Mouse (Mus musculus): ENCODE data around the gene St7l.

St7l gene

DNA sequence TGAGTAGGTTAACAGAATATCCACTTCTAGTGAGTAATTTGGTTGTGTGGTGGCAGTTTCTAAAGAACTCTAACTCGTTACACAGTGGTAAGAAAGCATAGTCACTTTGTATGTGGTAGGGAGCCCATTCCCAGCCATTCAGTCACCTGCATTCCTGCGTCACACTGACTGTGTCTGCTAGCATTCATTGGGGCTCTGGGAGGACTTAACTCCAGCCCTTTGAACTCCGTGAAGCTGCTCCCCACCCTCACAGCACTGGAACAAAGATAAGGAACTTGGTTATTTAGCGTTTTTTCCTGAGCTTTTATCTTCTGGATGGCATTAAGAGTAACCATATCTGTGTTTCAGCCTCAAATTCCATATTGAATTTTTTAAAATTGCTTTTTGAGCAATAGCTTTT lies 74.5 kb downstream of the St7l start:
- no peaks in the 10 kb centered on the region for H3K36me3 ChIP-seq (ENCODE audit: control insufficient read depth, insufficient read depth, low read length, poor library complexity, severe bottlenecking)
- H3K27me3 ChIP-seq (ENCODE audit: control insufficient read depth, insufficient read depth, low read length, poor library complexity, severe bottlenecking) = no peaks in the 10 kb centered on the region
- DNase-seq (ENCODE audit: low read depth, low spot score) = no peak

GRCm38 (mm10) chr3:104940691-104941090 lies 76.9 kb downstream of the St7l start:
- Histone ChIP-seq H3K27me3 (ENCODE audit: control insufficient read depth, insufficient read depth, low read length, poor library complexity, severe bottlenecking) (no peaks in the 10 kb centered on the region), H3K36me3 (ENCODE audit: control insufficient read depth, insufficient read depth, low read length, poor library complexity, severe bottlenecking) (no peaks in the 10 kb centered on the region)
- no peak for DNase-seq (ENCODE audit: low read depth, low spot score)

GRCm38 (mm10) chr3:104942682-104943081 lies 78.9 kb downstream of the St7l start:
- DNase-seq (ENCODE audit: low read depth, low spot score) = no peak
- Histone ChIP-seq H3K36me3 (ENCODE audit: control insufficient read depth, insufficient read depth, low read length, poor library complexity, severe bottlenecking) (no peaks in the 10 kb centered on the region), H3K27me3 (ENCODE audit: control insufficient read depth, insufficient read depth, low read length, poor library complexity, severe bottlenecking) (no peaks in the 10 kb centered on the region)

DNA sequence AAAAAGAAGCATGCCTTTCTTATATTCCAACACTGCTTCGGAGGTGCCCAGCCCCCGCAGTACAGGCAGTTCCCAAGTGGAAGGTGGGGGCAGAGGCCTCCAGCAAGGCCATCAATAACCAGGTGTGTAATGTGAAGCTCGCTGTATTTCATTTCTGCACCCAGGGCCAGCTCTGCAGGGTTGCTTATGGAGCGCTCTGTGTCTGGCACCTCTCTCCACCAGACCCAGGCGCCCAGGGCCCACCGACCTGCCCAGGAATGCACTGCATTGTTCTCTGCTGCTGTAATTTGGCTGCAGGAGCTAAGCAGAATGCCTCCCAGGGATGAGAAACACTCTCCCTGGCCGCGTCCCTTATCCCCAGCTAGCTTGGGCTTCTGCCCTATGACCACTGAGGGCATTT lies 79.5 kb downstream of the St7l start:
- Histone ChIP-seq H3K36me3 (ENCODE audit: control insufficient read depth, insufficient read depth, low read length, poor library complexity, severe bottlenecking) (no peaks in the 10 kb centered on the region; the same call in 1 of the 2 replicates), H3K27me3 (ENCODE audit: control insufficient read depth, insufficient read depth, low read length, poor library complexity, severe bottlenecking) (no peaks in the 10 kb centered on the region)
- DNase-seq (ENCODE audit: low read depth, low spot score) = no peak

GRCm38 (mm10) chr3:104944894-104945293 lies 81.1 kb downstream of the St7l start:
- H3K36me3 ChIP-seq (ENCODE audit: control insufficient read depth, insufficient read depth, low read length, poor library complexity, severe bottlenecking) = no peaks in the 10 kb centered on the region; the same call in 1 of the 2 replicates
- no peak for DNase-seq (ENCODE audit: low read depth, low spot score)
- H3K27me3 ChIP-seq (ENCODE audit: control insufficient read depth, insufficient read depth, low read length, poor library complexity, severe bottlenecking) = no peaks in the 10 kb centered on the region

DNA sequence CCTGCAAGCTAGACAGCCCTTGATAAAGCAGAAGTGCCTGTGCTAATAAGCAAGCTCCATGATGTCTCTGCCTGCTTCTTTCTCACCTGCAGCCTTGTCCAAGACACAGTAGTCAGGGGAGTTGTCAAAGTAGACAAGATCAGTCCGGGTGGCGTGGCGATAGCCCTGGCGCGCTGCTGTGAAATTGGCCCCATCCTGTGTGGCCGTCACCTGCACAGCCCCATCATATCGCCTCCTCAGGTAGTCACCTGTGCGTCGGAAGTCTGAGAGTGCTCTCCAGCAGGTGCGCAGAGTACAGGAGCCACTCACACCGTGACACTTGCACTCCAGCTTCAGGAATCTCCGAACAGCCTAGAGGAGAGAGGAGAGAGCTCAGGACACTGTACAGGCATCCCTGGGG lies 87.1 kb downstream of the St7l start:
- no peaks in the 10 kb centered on the region; the same call in 1 of the 2 replicates for H3K36me3 ChIP-seq (ENCODE audit: control insufficient read depth, insufficient read depth, low read length, poor library complexity, severe bottlenecking)
- no peak for DNase-seq (ENCODE audit: low read depth, low spot score)

GRCm38 (mm10) chr3:104952891-104953670 lies 89.3 kb downstream of the St7l start:
- H3K36me3 ChIP-seq (ENCODE audit: control insufficient read depth, insufficient read depth, low read length, poor library complexity, severe bottlenecking) = no peaks in the 10 kb centered on the region; the same call in 1 of the 2 replicates
- DNase-seq (ENCODE audit: low read depth, low spot score) = no peak
- no peaks in the 10 kb centered on the region for H3K27me3 ChIP-seq (ENCODE audit: control insufficient read depth, insufficient read depth, low read length, poor library complexity, severe bottlenecking)

More for the DNA sequence above, 87.1 kb downstream of the St7l start:
- no peaks in the 10 kb centered on the region for H3K27me3 ChIP-seq (ENCODE audit: control insufficient read depth, insufficient read depth, low read length, poor library complexity, severe bottlenecking)

GRCm38 (mm10) chr3:104954137-104954536 lies 90.3 kb downstream of the St7l start:
- H3K27me3 ChIP-seq (ENCODE audit: control insufficient read depth, insufficient read depth, low read length, poor library complexity, severe bottlenecking) = no peaks in the 10 kb centered on the region
- H3K36me3 ChIP-seq (ENCODE audit: control insufficient read depth, insufficient read depth, low read length, poor library complexity, severe bottlenecking) = no peaks in the 10 kb centered on the region
- no peak for DNase-seq (ENCODE audit: low read depth, low spot score)

- no peak for DNase-seq (ENCODE audit: low read depth, low spot score)
- Histone ChIP-seq H3K36me3 (ENCODE audit: control insufficient read depth, insufficient read depth, low read length, poor library complexity, severe bottlenecking) (no peaks in the 10 kb centered on the region), H3K27me3 (ENCODE audit: control insufficient read depth, insufficient read depth, low read length, poor library complexity, severe bottlenecking) (no peaks in the 10 kb centered on the region)
Measured at GRCm38 (mm10) chr3:104954551-104954950, 90.7 kb downstream of the St7l start.

DNA sequence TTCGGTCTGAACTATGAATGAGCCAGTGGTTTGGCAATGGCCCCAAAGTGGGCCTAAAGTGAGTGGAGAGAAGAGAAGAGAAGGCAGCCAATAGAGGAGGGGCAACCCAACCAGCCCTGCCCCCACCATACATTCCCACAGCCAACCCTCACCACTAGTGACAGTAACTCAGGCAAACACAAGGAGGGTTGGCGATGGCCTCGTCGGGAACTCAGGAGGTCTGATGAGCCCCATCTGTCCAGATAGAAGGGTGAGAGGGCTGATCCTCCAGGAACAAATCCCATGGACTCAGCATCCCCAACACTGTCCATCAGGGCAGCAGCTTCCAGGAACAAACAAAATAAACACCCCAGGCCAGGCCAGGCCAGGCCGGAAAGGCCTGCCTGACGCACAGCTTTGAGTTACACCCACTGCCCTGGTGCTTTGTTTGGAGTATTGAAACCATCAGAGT lies 92.4 kb downstream of the St7l start:
- Histone ChIP-seq H3K27me3 (ENCODE audit: control insufficient read depth, insufficient read depth, low read length, poor library complexity, severe bottlenecking) (0 out of 2 replicates have a peak, but pooled peaks cover 2% of the 10 kb centered on the region), H3K36me3 (ENCODE audit: control insufficient read depth, insufficient read depth, low read length, poor library complexity, severe bottlenecking) (no peaks in the 10 kb centered on the region)
- no peak for DNase-seq (ENCODE audit: low read depth, low spot score)

DNA sequence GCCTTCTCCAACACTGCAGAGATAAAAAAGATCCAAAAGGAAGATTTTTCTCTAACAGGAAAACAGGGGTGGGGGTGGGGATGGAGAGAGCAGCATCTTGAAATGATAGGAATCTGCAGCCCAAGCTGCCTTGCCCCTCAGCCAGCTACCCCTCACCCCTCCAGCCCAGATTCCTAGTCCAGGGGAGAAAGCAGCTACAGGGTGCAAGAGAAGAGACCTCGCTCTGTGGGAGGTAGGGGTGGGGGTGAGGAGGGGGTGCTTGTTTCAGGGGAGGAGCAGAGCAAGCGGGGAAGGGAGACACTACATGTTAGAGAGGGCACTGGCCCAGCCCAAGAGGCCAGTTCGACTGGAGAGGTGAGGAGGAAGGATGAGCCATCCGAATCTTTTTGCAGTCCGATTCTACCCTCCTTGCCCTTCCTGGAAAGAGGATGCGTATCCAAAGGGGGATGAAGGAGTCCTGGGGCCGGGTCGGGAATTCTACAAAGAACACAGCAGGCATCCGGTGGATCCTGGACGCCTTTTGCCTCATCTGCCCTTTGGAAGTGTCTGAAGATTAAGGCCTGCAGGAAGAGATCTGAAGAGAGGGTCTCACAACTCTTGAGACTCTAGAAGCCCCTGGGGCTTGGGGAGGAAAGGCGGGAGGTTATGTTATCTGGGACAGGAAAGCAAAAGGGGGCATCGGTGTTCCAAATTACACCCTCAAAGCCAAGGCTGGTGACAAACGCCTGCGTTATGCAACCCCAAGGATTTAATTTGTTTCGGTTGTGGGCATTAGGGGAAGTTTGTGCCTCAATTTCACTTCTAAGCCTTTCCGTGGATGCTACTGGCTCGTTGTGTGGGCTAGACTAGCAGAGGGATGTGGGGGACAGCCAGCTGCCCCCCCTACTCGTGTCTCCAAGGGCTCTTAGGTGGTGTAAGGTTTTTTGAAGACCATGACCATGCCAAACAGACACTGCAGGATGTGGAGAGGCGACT lies 96.5 kb downstream of the St7l start:
- DNase-seq (ENCODE audit: low read depth, low spot score) = no peak
- Histone ChIP-seq H3K27me3 (ENCODE audit: control insufficient read depth, insufficient read depth, low read length, poor library complexity, severe bottlenecking) (peaks cover 2% of the 10 kb centered on the region; the same call in 1 of the 2 replicates), H3K36me3 (ENCODE audit: control insufficient read depth, insufficient read depth, low read length, poor library complexity, severe bottlenecking) (no peaks in the 10 kb centered on the region)

- H3K36me3 ChIP-seq (ENCODE audit: control insufficient read depth, insufficient read depth, low read length, poor library complexity, severe bottlenecking) = no peaks in the 10 kb centered on the region
- H3K27me3 ChIP-seq (ENCODE audit: control insufficient read depth, insufficient read depth, low read length, poor library complexity, severe bottlenecking) = peaks cover 2% of the 10 kb centered on the region; the same call in 1 of the 2 replicates
- DNase-seq (ENCODE audit: low read depth, low spot score) = no peak
Measured at GRCm38 (mm10) chr3:104961066-104962059, 97.6 kb downstream of the St7l start, which contains the start of gene Wnt2b. Wnt2b (minus strand) TSS chr3:104961921.

DNA sequence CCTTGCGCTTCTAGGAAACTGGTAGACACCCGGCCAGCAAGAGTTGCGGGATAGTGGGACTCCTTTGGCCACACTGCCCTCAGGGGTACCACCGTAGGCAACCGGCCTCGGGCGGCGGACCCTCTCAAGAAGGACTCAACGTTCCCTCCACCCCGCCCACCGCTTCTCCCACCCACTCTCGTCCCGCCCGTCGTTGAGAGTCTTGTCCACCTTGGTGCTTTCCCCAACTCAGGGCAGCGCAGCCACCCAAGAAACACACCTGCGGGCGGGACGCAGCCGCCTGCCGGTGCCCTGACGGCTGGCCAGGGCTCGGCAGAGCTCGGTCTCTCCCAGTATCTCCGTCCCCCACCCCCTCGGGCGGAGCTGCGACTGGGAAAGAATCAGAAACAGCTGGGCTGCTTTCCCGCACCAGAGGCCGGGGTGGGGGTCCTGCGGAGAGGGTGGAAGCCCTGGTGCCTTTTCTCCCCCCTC lies 98.4 kb downstream of the St7l start:
- Histone ChIP-seq H3K36me3 (ENCODE audit: control insufficient read depth, insufficient read depth, low read length, poor library complexity, severe bottlenecking) (no peaks in the 10 kb centered on the region), H3K27me3 (ENCODE audit: control insufficient read depth, insufficient read depth, low read length, poor library complexity, severe bottlenecking) (peaks cover 2% of the 10 kb centered on the region; the same call in 1 of the 2 replicates)
- no peak for DNase-seq (ENCODE audit: low read depth, low spot score)

- no peaks in the 10 kb centered on the region for H3K36me3 ChIP-seq (ENCODE audit: control insufficient read depth, insufficient read depth, low read length, poor library complexity, severe bottlenecking)
- H3K27me3 ChIP-seq (ENCODE audit: control insufficient read depth, insufficient read depth, low read length, poor library complexity, severe bottlenecking) = peaks cover 2% of the 10 kb centered on the region; the same call in 1 of the 2 replicates
- DNase-seq (ENCODE audit: low read depth, low spot score) = no peak
Measured at GRCm38 (mm10) chr3:104962866-104963265, 99.1 kb downstream of the St7l start.
